Mouse (Mus musculus) embryonic facial prominence, embryonic 12.5 days (tissue): ENCODE measurements around the gene Wars. TPM values are rescaled to one million over a fixed set of nuclear protein-coding genes. Genes with fewer than 3 reads are reported as not detected.
A peak's percentile ranks its signal among the peaks of the same experiment; 100 is the strongest.

ENCODE experiments used
- ATAC-seq: fragments of 200-750 bp; cut with Nextera tagmentation; 2 replicates; pipeline ENCODE4 v1.8.0; 2017; ENCODE audit not compliant: insufficient number of reproducible peaks, insufficient read depth, low FRiP score, low TSS enrichment
- H3K27ac ChIP-seq: fragments of 300-500 bp; sonication (generic); 2 replicates; pipeline ENCODE4 v1.5.1; 2016; ENCODE audit warnings: mild to moderate bottlenecking
- H3K27me3 ChIP-seq: fragments of 300-500 bp; sonication (generic); 2 replicates; pipeline ENCODE4 v1.6.1; 2016; ENCODE audit warnings: mild to moderate bottlenecking, moderate library complexity
- H3K36me3 ChIP-seq: fragments of 300-500 bp; sonication (generic); 2 replicates; pipeline ENCODE4 v1.6.1; 2016; ENCODE audit warnings: mild to moderate bottlenecking
- H3K4me1 ChIP-seq: fragments of 300-500 bp; sonication (generic); 2 replicates; pipeline ENCODE4 v1.6.1; 2016
- H3K4me2 ChIP-seq: fragments of 300-500 bp; sonication (generic); replicated peaks from 2 replicates; pipeline ENCODE4 v1.6.1; 2016; ENCODE audit warnings: mild to moderate bottlenecking, moderate library complexity
- H3K4me3 ChIP-seq: fragments of 300-500 bp; sonication (generic); 2 replicates; pipeline ENCODE4 v1.5.1; 2016; ENCODE audit warnings: mild to moderate bottlenecking
- H3K9ac ChIP-seq: fragments of 300-500 bp; sonication (generic); 2 replicates; pipeline ENCODE4 v1.6.1; 2016; ENCODE audit warnings: mild to moderate bottlenecking, moderate library complexity
- H3K9me3 ChIP-seq: fragments of 300-500 bp; sonication (generic); 2 replicates; pipeline ENCODE4 v1.6.1; 2016; ENCODE audit warnings: mild to moderate bottlenecking, moderate library complexity
- WGBS: fragments of 180-500 bp; shearing (Covaris S2); methylation state at CpG from one replicate; pipeline ENCODE4 v1.1.7; 2016; 5-methylcytosine and 5-hydroxymethylcytosine counted together
- polyA plus RNA-seq: library from polyadenylated mRNA; unstranded; fragments of >200 nt; fragmentation: Nextera tagmentation; extraction: Ambion mirVana; gene quantifications from 2 replicates; pipeline ENCODE4 v1.2.1, GENCODE M21; 2016

The Wars gene
- polyA plus RNA-seq, 1 experiment from 2014 or later, result 97.5 TPM

GRCm38 (mm10) chr12:108928249-108928648, 34.3 kb upstream of the Wars start:
- no peak for ATAC-seq
- Histone ChIP-seq H3K9ac (no peak overlapping the region), H3K27me3 (no peaks in the 10 kb centered on the region), H3K4me3 (no peak overlapping the region), H3K9me3 (no peaks in the 10 kb centered on the region), H3K27ac (no peak overlapping the region), H3K36me3 (no peaks in the 10 kb centered on the region), H3K4me2 (no peak overlapping the region), H3K4me1 (peaks cover 14% of the 10 kb centered on the region)
- 82% methylated on average over 2 of the region's 2 CpGs for WGBS

GRCm38 (mm10) chr12:108926606-108927111, 32.7 kb upstream of the Wars start:
- 45% methylated on average over 9 of the region's 11 CpGs for WGBS
- H3K4me3 ChIP-seq, result no peak overlapping the region
- H3K4me2 ChIP-seq, result no peak overlapping the region
- no peaks in the 10 kb centered on the region for H3K27me3 ChIP-seq
- no peaks in the 10 kb centered on the region for H3K9me3 ChIP-seq
- ATAC-seq, result no peak
- H3K27ac ChIP-seq, result no peak overlapping the region
- H3K4me1 ChIP-seq, result peaks cover 7% of the 10 kb centered on the region
- H3K36me3 ChIP-seq, result no peaks in the 10 kb centered on the region
- H3K9ac ChIP-seq, result no peak overlapping the region

GRCm38 (mm10) chr12:108918753-108919152, 24.8 kb upstream of the Wars start:
- 77% methylated on average over 4 of the region's 4 CpGs for WGBS
- Histone ChIP-seq H3K9me3 (no peaks in the 10 kb centered on the region), H3K4me3 (no peak overlapping the region), H3K4me1 (peaks cover 44% of the 10 kb centered on the region), H3K4me2 (no peak overlapping the region), H3K36me3 (no peaks in the 10 kb centered on the region), H3K9ac (no peak overlapping the region), H3K27ac (no peak overlapping the region), H3K27me3 (no peaks in the 10 kb centered on the region)
- no peak for ATAC-seq

GRCm38 (mm10) chr12:108917509-108917908, 23.5 kb upstream of the Wars start:
- no peak for ATAC-seq
- Histone ChIP-seq H3K36me3 (no peaks in the 10 kb centered on the region), H3K9ac (no peak overlapping the region), H3K4me1 (peaks cover 55% of the 10 kb centered on the region), H3K27me3 (no peaks in the 10 kb centered on the region; the same call in 1 of the 2 replicates), H3K4me3 (no peak overlapping the region), H3K4me2 (no peak overlapping the region), H3K27ac (no peak overlapping the region), H3K9me3 (no peaks in the 10 kb centered on the region)
- 35% methylated on average over 9 of the region's 9 CpGs for WGBS

GRCm38 (mm10) chr12:108916447-108917042, 22.6 kb upstream of the Wars start:
- no peak overlapping the region for H3K9ac ChIP-seq
- H3K27me3 ChIP-seq, result peaks cover 1% of the 10 kb centered on the region; the same call in 1 of the 2 replicates
- no peaks in the 10 kb centered on the region for H3K9me3 ChIP-seq
- 34% methylated on average over 7 of the region's 7 CpGs for WGBS
- no peak overlapping the region for H3K4me2 ChIP-seq
- H3K27ac ChIP-seq, result peak overlapping the region; percentile 25; the same call in 1 of the 2 replicates
- no peak overlapping the region for H3K4me3 ChIP-seq
- no peaks in the 10 kb centered on the region for H3K36me3 ChIP-seq
- ATAC-seq, result no peak
- H3K4me1 ChIP-seq, result peaks cover 56% of the 10 kb centered on the region

- Histone ChIP-seq H3K4me1 (peaks cover 62% of the 10 kb centered on the region), H3K9ac (no peak overlapping the region), H3K27ac (no peak overlapping the region; the same call in 1 of the 2 replicates), H3K36me3 (no peaks in the 10 kb centered on the region), H3K27me3 (peaks cover 4% of the 10 kb centered on the region; the same call in 1 of the 2 replicates), H3K4me2 (no peak overlapping the region), H3K4me3 (no peak overlapping the region), H3K9me3 (no peaks in the 10 kb centered on the region)
- ATAC-seq, result peak; percentile 53; the same call in 1 of the 2 replicates
- 12% methylated on average over 6 of the region's 6 CpGs for WGBS
These were observed 21.9 kb upstream of the Wars start for GRCm38 (mm10) chr12:108915893-108916292.

- peaks cover 71% of the 10 kb centered on the region for H3K4me1 ChIP-seq
- no peak overlapping the region for H3K9ac ChIP-seq
- no peak overlapping the region for H3K4me3 ChIP-seq
- no peak for ATAC-seq
- H3K9me3 ChIP-seq, result no peaks in the 10 kb centered on the region
- H3K27me3 ChIP-seq, result peaks cover 4% of the 10 kb centered on the region; the same call in 1 of the 2 replicates
- no peaks in the 10 kb centered on the region for H3K36me3 ChIP-seq
- H3K4me2 ChIP-seq, result no peak overlapping the region
- whole genome bisulfite sequencing, result 69% methylated on average over 12 of the region's 12 CpGs
- H3K27ac ChIP-seq, result no peak overlapping the region
These were observed 20.9 kb upstream of the Wars start for GRCm38 (mm10) chr12:108914709-108915340.

GRCm38 (mm10) chr12:108914198-108914597, 20.2 kb upstream of the Wars start:
- Histone ChIP-seq H3K4me1 (peaks cover 73% of the 10 kb centered on the region), H3K4me3 (no peak overlapping the region), H3K36me3 (no peaks in the 10 kb centered on the region), H3K27ac (no peak overlapping the region), H3K9me3 (no peaks in the 10 kb centered on the region), H3K4me2 (no peak overlapping the region), H3K27me3 (peaks cover 4% of the 10 kb centered on the region; the same call in 1 of the 2 replicates), H3K9ac (no peak overlapping the region)
- 62% methylated on average over 3 of the region's 3 CpGs for WGBS
- no peak for ATAC-seq

GRCm38 (mm10) chr12:108912442-108912841, 18.5 kb upstream of the Wars start:
- WGBS, result 73% methylated on average over 2 of the region's 2 CpGs
- H3K4me1 ChIP-seq, result peaks cover 63% of the 10 kb centered on the region
- H3K27ac ChIP-seq, result no peak overlapping the region

GRCm38 (mm10) chr12:108909846-108910433, 16.0 kb upstream of the Wars start:
- Histone ChIP-seq H3K27ac (peak overlapping the region; percentile 52), H3K27me3 (peaks cover 11% of the 10 kb centered on the region; the same call in 1 of the 2 replicates), H3K4me3 (no peak overlapping the region), H3K4me1 (peaks cover 47% of the 10 kb centered on the region), H3K9me3 (no peaks in the 10 kb centered on the region), H3K4me2 (no peak overlapping the region), H3K9ac (no peak overlapping the region), H3K36me3 (no peaks in the 10 kb centered on the region)
- ATAC-seq, result no peak
- 56% methylated on average over 8 of the region's 8 CpGs for WGBS

More at GRCm38 (mm10) chr12:108912442-108912841, 18.5 kb upstream of the Wars start:
- H3K9ac ChIP-seq, result no peak overlapping the region
- ATAC-seq, result no peak
- H3K4me2 ChIP-seq, result no peak overlapping the region
- H3K9me3 ChIP-seq, result no peaks in the 10 kb centered on the region
- no peaks in the 10 kb centered on the region for H3K36me3 ChIP-seq
- no peak overlapping the region for H3K4me3 ChIP-seq
- peaks cover 4% of the 10 kb centered on the region; the same call in 1 of the 2 replicates for H3K27me3 ChIP-seq

- Histone ChIP-seq H3K9ac (no peak overlapping the region), H3K9me3 (no peaks in the 10 kb centered on the region), H3K4me3 (no peak overlapping the region), H3K36me3 (no peaks in the 10 kb centered on the region), H3K4me1 (peaks cover 31% of the 10 kb centered on the region), H3K4me2 (no peak overlapping the region), H3K27ac (no peak overlapping the region), H3K27me3 (0 out of 2 replicates have a peak, but pooled peaks cover 9% of the 10 kb centered on the region)
- 74% methylated on average over 12 of the region's 12 CpGs for WGBS
- no peak for ATAC-seq
These were observed 12.4 kb upstream of the Wars start for GRCm38 (mm10) chr12:108906398-108906797.
